Comparison of ENCODE assay signal across 11 mouse cellular contexts in the genomic region with DNA sequence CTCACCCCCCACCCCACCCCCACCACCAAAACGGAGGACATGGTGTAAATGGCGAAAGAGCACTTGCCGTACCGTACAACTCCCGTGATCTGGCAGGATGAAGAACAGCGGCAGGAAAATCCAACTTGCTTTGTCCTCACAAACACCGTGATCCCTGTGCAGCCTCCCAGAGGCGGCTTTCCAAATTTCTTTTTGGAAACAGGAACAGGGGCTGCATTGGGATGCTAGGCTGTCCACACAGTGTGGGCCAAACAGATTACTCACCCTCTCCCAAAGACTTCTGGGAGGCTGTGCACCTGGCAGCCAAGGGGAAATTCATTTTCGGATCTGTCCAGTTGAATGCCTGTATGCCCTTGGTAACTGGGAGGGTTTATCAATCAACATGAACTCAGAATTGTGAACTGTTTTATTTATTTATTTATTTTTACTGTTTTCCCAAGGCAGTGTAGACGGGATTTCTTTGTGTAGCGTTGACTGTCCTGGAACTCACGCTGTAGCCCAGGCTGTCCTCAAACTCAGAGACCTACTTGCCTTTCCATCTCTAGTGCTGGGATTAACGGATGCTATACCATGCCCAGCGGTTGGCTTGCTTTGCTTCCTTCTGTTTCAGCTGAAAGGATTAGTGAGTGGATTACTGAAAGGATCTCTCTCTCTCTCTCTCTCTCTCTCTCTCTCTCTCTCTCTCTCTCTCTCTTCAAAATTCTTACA. TPM values are rescaled to one million over a fixed set of nuclear protein-coding genes. Genes with fewer than 3 reads are reported as not detected.
A peak's percentile ranks its signal among the peaks of the same experiment; 100 is the strongest.
DNase-seq lines count a peak whose midpoint lies in the region; ATAC-seq and TF ChIP-seq lines count a peak whose summit lies in the region.
"Had no signal": no experiment of that assay in that cellular context is flagged by ENCODE, and none has a peak within 500 bp of the region (broad histone marks: within the 10 kb centered on the region; RNA-seq: fewer than 3 reads in every experiment).

No protein-coding gene starts in this region.

- H3K27me3 ChIP-seq in E14TG2a.4 (ENCODE audit: insufficient read depth, low read length) = no peaks in the 10 kb centered on the region
- no peaks in the 10 kb centered on the region for H3K27me3 ChIP-seq in forebrain, embryonic 15.5 days
- no peaks in the 10 kb centered on the region for H3K27me3 ChIP-seq in midbrain, embryonic 12.5 days
- H3K27me3 ChIP-seq in kidney, embryonic 16.5 days (ENCODE audit: insufficient read depth, low read length) = no peaks in the 10 kb centered on the region
- H3K27me3 ChIP-seq: liver, embryonic 12.5 days; neural tube, embryonic 12.5 days had no signal

- peak overlapping the region; percentile 66 for H3K4me3 ChIP-seq in E14TG2a.4 (replicated peaks; ENCODE audit: low read length)
- no peak overlapping the region for H3K4me3 ChIP-seq in forebrain, embryonic 15.5 days
- no peak overlapping the region for H3K4me3 ChIP-seq in midbrain, embryonic 12.5 days
- no peak overlapping the region for H3K4me3 ChIP-seq in kidney, embryonic 16.5 days (ENCODE audit: low read length)
- H3K4me3 ChIP-seq: liver, embryonic 12.5 days; neural tube, embryonic 12.5 days had no signal

- WGBS in forebrain, embryonic 15.5 days = 79% methylated on average over 14 of the region's 14 CpGs
- WGBS in midbrain, embryonic 12.5 days = 86% methylated on average over 14 of the region's 14 CpGs
- 90% methylated on average over 14 of the region's 14 CpGs for WGBS in kidney, embryonic 16.5 days

- H3K4me1 ChIP-seq in E14TG2a.4 (replicated peaks; ENCODE audit: low read depth, low read length) = peaks cover 7% of the 10 kb centered on the region; the same call in 1 of the 2 replicates
- no peaks in the 10 kb centered on the region for H3K4me1 ChIP-seq in forebrain, embryonic 15.5 days
- H3K4me1 ChIP-seq in midbrain, embryonic 12.5 days = no peaks in the 10 kb centered on the region
- H3K4me1 ChIP-seq in kidney, embryonic 16.5 days (ENCODE audit: insufficient read depth, low read length) = peaks cover 16% of the 10 kb centered on the region; the same call in 1 of the 2 replicates
- H3K4me1 ChIP-seq: liver, embryonic 12.5 days; neural tube, embryonic 12.5 days had no signal

- H3K9me3 ChIP-seq in E14TG2a.4 (ENCODE audit: low read length) = no peaks in the 10 kb centered on the region; the same call in 1 of the 2 replicates
- no peaks in the 10 kb centered on the region for H3K9me3 ChIP-seq in forebrain, embryonic 15.5 days
- H3K9me3 ChIP-seq in midbrain, embryonic 12.5 days = no peaks in the 10 kb centered on the region
- H3K9me3 ChIP-seq in kidney, embryonic 16.5 days (ENCODE audit: low read length) = no peaks in the 10 kb centered on the region
- H3K9me3 ChIP-seq: liver, embryonic 12.5 days; neural tube, embryonic 12.5 days had no signal

- peak; percentile 86 for DNase-seq in heart, adult 11 months
- no peak for DNase-seq in heart, postnatal 4 days
- DNase-seq in urinary bladder, postnatal 10 days (ENCODE audit: low spot score) = no peak

- no peak overlapping the region for H3K9ac ChIP-seq in forebrain, embryonic 15.5 days (replicated peaks)
- no peak overlapping the region for H3K9ac ChIP-seq in midbrain, embryonic 12.5 days (replicated peaks)
- H3K9ac ChIP-seq in kidney, embryonic 16.5 days (replicated peaks; ENCODE audit: low read length) = no peak overlapping the region
- H3K9ac ChIP-seq: liver, embryonic 12.5 days; neural tube, embryonic 12.5 days had no signal

- no peak overlapping the region for H3K27ac ChIP-seq in forebrain, embryonic 15.5 days (replicated peaks)
- H3K27ac ChIP-seq in midbrain, embryonic 12.5 days (replicated peaks) = no peak overlapping the region
- no peak overlapping the region for H3K27ac ChIP-seq in kidney, embryonic 16.5 days (ENCODE audit: low read length)
- H3K27ac ChIP-seq: liver, embryonic 12.5 days; macrophage; neural tube, embryonic 12.5 days had no signal

- ATAC-seq in forebrain, embryonic 15.5 days (replicated peaks) = peak; percentile 29; the same call in 1 of the 2 replicates
- peak; percentile 38 for ATAC-seq in midbrain, embryonic 12.5 days (ENCODE audit: low FRiP score, low read depth)
- ATAC-seq in kidney, embryonic 16.5 days (ENCODE audit: low FRiP score, low TSS enrichment) = no peak; the same call in 1 of the 2 replicates
- ATAC-seq in CD4-positive, CD25-positive, alpha-beta regulatory T cell, adult 4 months = no peak

- no peaks in the 10 kb centered on the region for H3K36me3 ChIP-seq in E14TG2a.4 (ENCODE audit: insufficient read depth, low read length)
- no peaks in the 10 kb centered on the region for H3K36me3 ChIP-seq in forebrain, embryonic 15.5 days
- no peaks in the 10 kb centered on the region for H3K36me3 ChIP-seq in midbrain, embryonic 12.5 days
- no peaks in the 10 kb centered on the region for H3K36me3 ChIP-seq in kidney, embryonic 16.5 days (ENCODE audit: insufficient read depth, low read length)
- H3K36me3 ChIP-seq: liver, embryonic 12.5 days; neural tube, embryonic 12.5 days had no signal

- TF ChIP-seq CTCF in E14TG2a.4 (conservative IDR thresholded peaks at IDR 0.05; ENCODE audit: low read length) = no peak

- H3K4me2 ChIP-seq in forebrain, embryonic 15.5 days (replicated peaks) = no peak overlapping the region
- H3K4me2 ChIP-seq in midbrain, embryonic 12.5 days (replicated peaks) = no peak overlapping the region
- no peak overlapping the region for H3K4me2 ChIP-seq in kidney, embryonic 16.5 days (replicated peaks; ENCODE audit: low read depth, low read length)
- H3K4me2 ChIP-seq: liver, embryonic 12.5 days; neural tube, embryonic 12.5 days had no signal

RNA-seq across cellular contexts. Expression of a gene that starts 7.1 kb away (rescaled TPM):
- 10 to 100 TPM; 40.3 to 41.2 TPM for total RNA-seq in heart, postnatal 4 days (2021)
- 19.2 and 23.8 TPM in 2 replicates for polyA plus RNA-seq in forebrain, embryonic 15.5 days (2015; fragmentation: Nextera tagmentation; extraction: Ambion mirVana)
- 25.4 and 26.7 TPM in 2 replicates for polyA plus RNA-seq in midbrain, embryonic 12.5 days (2016; fragmentation: Nextera tagmentation; extraction: Ambion mirVana)
- polyA plus RNA-seq in kidney, embryonic 16.5 days (2015; fragmentation: Nextera tagmentation; extraction: Ambion mirVana) = 32.5 and 34.1 TPM in 2 replicates
- 10 to 100 TPM; 10.4 to 24.3 TPM for polyA plus RNA-seq in CD4-positive, CD25-positive, alpha-beta regulatory T cell, adult 4 months (2017; shearing (Covaris generic))

Comparison
In these comparisons a context has a peak if more than half of its experiments do, and no peak if none do; other contexts are left out.
1. ATAC-seq: peak in forebrain, embryonic 15.5 days (single experiment) and midbrain, embryonic 12.5 days (single experiment); none in kidney, embryonic 16.5 days (single experiment) and CD4-positive, CD25-positive, alpha-beta regulatory T cell, adult 4 months (single experiment).